Mouse (Mus musculus): ENCODE measurements around the gene Csf2ra. TPM values are rescaled to one million over a fixed set of nuclear protein-coding genes. Genes with fewer than 3 reads are reported as not detected.

Csf2ra gene
- total RNA-seq (2023), result 10 to 100 TPM in 1 of 2 experiments, 1 to 10 TPM in 1; 6.8 to 12.1 TPM

GRCm38 (mm10) chr19:61227941-61228701 lies at the start of gene Csf2ra:
Csf2ra (minus strand) TSS chr19:61228429.

GRCm38 (mm10) chr19:61183590-61183989 lies 44.6 kb downstream of the Csf2ra start, which contains the start of gene Gm6020:
Gm6020 (plus strand) TSS chr19:61183890.

GRCm38 (mm10) chr19:61175756-61176324 lies 52.4 kb downstream of the Csf2ra start, which contains the start of gene Gm7102:
Gm7102 (minus strand) TSS chr19:61176309.

Other genes starting within 250 kb of the Csf2ra start
- gene Zfp950, start 87.6 kb downstream of the Csf2ra start, total RNA-seq (2023), result 10 to 100 TPM; 22.0 to 31.3 TPM
- gene Gm7102, start 52.1 kb downstream of the Csf2ra start, total RNA-seq (2023), result under 1 TPM in 1 of 2 experiments, not detected in 1; 0.56 TPM
- gene Gm6020, start 44.5 kb downstream of the Csf2ra start, total RNA-seq (2023), result not detected
- gene Gm21060, start 68.6 kb upstream of the Csf2ra start, total RNA-seq (2023), result not detected